Mouse (Mus musculus) ES-Bruce4 (cell line): ENCODE measurements around the gene Plrg1. TPM values are rescaled to one million over a fixed set of nuclear protein-coding genes. Genes with fewer than 3 reads are reported as not detected.

Source experiments
- H3K27ac ChIP-seq: 2 replicates; pipeline ENCODE4 v1.5.1; 2012; ENCODE audit warnings: low read length, inconsistent platforms; ENCODE audit not compliant: insufficient read depth
- H3K27me3 ChIP-seq: 2 replicates; pipeline ENCODE4 v1.6.1; 2012; ENCODE audit warnings: mild to moderate bottlenecking, low read length, inconsistent platforms; ENCODE audit not compliant: control insufficient read depth, poor library complexity, insufficient read depth, severe bottlenecking
- H3K36me3 ChIP-seq: 2 replicates; pipeline ENCODE4 v1.6.1; 2012; ENCODE audit warnings: inconsistent platforms, mild to moderate bottlenecking, low read length, moderate library complexity; ENCODE audit not compliant: control insufficient read depth, poor library complexity, insufficient read depth, severe bottlenecking
- H3K4me1 ChIP-seq: one replicate; pipeline ENCODE4 v1.8.1; 2011; ENCODE audit warnings: low read length; ENCODE audit not compliant: control insufficient read depth, insufficient read depth
- H3K4me3 ChIP-seq: 2 replicates; pipeline ENCODE4 v1.5.1; 2011; ENCODE audit warnings: low read depth, mild to moderate bottlenecking, low read length
- H3K9ac ChIP-seq: 2 replicates; pipeline ENCODE4 v1.6.1; 2012; ENCODE audit warnings: low read depth, mild to moderate bottlenecking, inconsistent platforms; ENCODE audit not compliant: poor library complexity, severe bottlenecking
- H3K9me3 ChIP-seq: replicated peaks from 2 replicates; pipeline ENCODE4 v1.6.1; 2012; ENCODE audit warnings: mild to moderate bottlenecking, low read length, inconsistent platforms; ENCODE audit not compliant: control insufficient read depth, poor library complexity, insufficient read depth, severe bottlenecking
- CTCF ChIP-seq: IDR thresholded peaks from one replicate; pipeline ENCODE4 v1.8.1; 2011; ENCODE audit warnings: low read depth, low read length
- EP300 ChIP-seq: IDR thresholded peaks from 2 replicates; pipeline ENCODE4 v1.6.1; 2011; ENCODE audit warnings: low read depth, low read length; ENCODE audit not compliant: insufficient read depth
- POLR2A ChIP-seq: IDR thresholded peaks from one replicate; pipeline ENCODE4 v1.8.1; 2011; ENCODE audit warnings: low read length; ENCODE audit not compliant: insufficient read depth
- polyA plus RNA-seq: library from polyadenylated mRNA; stranded (reverse); fragments of >200 nt; gene quantifications from 2 replicates; pipeline ENCODE4 v1.2.4, GENCODE M21; 2011; ENCODE audit warnings: low read depth; ENCODE audit not compliant: missing spikeins, insufficient read depth, insufficient read length

Gene Plrg1
- polyA plus RNA-seq, 1 experiment = 88.1 TPM

DNA sequence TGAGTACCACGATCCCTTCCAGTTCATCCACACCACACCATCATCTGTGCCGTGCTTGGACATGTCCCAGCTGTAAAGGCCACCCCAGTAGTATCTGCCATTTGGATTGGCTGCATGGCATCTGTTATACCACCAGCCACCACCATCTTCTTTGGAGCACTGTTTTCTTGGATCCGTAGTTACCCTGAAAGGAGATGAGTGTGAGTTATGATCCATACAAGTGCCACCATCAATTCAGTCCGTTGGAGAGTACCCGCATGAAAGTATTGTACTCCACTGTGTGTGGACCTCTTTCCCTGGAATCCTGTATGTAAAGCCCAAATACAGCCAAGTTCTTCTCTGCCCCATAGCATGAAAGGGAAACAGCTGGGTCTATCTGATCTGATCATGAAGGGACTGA lies 12.9 kb upstream of the Plrg1 start:
- Histone ChIP-seq H3K4me1 (no peaks in the 10 kb centered on the region), H3K27ac (no peak overlapping the region), H3K9ac (no peak overlapping the region), H3K36me3 (no peaks in the 10 kb centered on the region), H3K27me3 (no peaks in the 10 kb centered on the region), H3K9me3 (no peaks in the 10 kb centered on the region), H3K4me3 (no peak overlapping the region)
- TF ChIP-seq CTCF (no peak), EP300 (no peak), POLR2A (no peak)

DNA sequence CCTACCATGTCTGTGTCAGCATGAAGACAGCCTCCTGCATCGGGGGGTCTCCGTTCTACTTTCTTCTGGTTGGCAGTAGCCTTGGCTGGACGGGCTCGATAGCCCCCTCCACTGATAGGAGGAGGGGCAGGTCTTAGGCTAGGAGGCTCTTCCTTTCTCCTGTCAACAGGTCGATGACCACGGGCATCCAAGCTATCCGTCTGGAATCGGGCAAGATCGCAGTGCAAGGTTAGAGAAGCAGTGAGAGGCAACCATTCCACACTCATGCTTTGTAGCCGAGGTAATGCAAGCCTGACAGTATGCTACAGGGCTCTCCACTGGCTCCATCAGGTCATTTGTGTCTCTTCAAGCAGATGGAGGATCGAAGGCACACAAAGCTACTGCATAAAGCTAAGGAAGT lies 8.7 kb upstream of the Plrg1 start:
- no peaks in the 10 kb centered on the region for H3K4me1 ChIP-seq
- no peaks in the 10 kb centered on the region for H3K27me3 ChIP-seq
- H3K4me3 ChIP-seq = no peak overlapping the region
- H3K27ac ChIP-seq = no peak overlapping the region
- no peaks in the 10 kb centered on the region for H3K36me3 ChIP-seq
- TF ChIP-seq EP300 = no peak
- no peak for TF ChIP-seq CTCF
- no peak for TF ChIP-seq POLR2A
- no peak overlapping the region for H3K9ac ChIP-seq
- no peaks in the 10 kb centered on the region for H3K9me3 ChIP-seq

GRCm38 (mm10) chr3:83049680-83050079 lies 5.6 kb upstream of the Plrg1 start, which contains the start of gene Fgb:
Fgb (minus strand) TSS chr3:83049863.
- no peak within 1 kb of the TSS for H3K27ac ChIP-seq
- H3K4me3 ChIP-seq = no peak within 1 kb of the TSS
- H3K27me3 ChIP-seq = no peaks in the 10 kb centered on the region
- H3K4me1 ChIP-seq = no peaks in the 10 kb centered on the region
- TF ChIP-seq POLR2A (no peak), EP300 (no peak), CTCF (no peak)
- no peaks in the 10 kb centered on the region for H3K9me3 ChIP-seq
- H3K9ac ChIP-seq = no peak within 1 kb of the TSS
- no peaks in the 10 kb centered on the region for H3K36me3 ChIP-seq

GRCm38 (mm10) chr3:83050661-83051060 lies 4.7 kb upstream of the Plrg1 start:
- Histone ChIP-seq H3K36me3 (no peaks in the 10 kb centered on the region), H3K9ac (no peak overlapping the region), H3K4me1 (no peaks in the 10 kb centered on the region), H3K9me3 (no peaks in the 10 kb centered on the region), H3K27me3 (no peaks in the 10 kb centered on the region), H3K27ac (no peak overlapping the region), H3K4me3 (no peak overlapping the region)
- no peak for TF ChIP-seq POLR2A
- no peak for TF ChIP-seq CTCF
- TF ChIP-seq EP300 = no peak

- no peak overlapping the region for H3K9ac ChIP-seq
- TF ChIP-seq EP300 = no peak
- no peak for TF ChIP-seq CTCF
- no peak for TF ChIP-seq POLR2A
- H3K4me1 ChIP-seq = no peaks in the 10 kb centered on the region
- H3K27ac ChIP-seq = no peak overlapping the region
- no peaks in the 10 kb centered on the region for H3K27me3 ChIP-seq
- no peaks in the 10 kb centered on the region for H3K36me3 ChIP-seq
- H3K9me3 ChIP-seq = no peaks in the 10 kb centered on the region
- H3K4me3 ChIP-seq = no peak overlapping the region
These were observed 3.2 kb upstream of the Plrg1 start for GRCm38 (mm10) chr3:83052102-83052501.

DNA sequence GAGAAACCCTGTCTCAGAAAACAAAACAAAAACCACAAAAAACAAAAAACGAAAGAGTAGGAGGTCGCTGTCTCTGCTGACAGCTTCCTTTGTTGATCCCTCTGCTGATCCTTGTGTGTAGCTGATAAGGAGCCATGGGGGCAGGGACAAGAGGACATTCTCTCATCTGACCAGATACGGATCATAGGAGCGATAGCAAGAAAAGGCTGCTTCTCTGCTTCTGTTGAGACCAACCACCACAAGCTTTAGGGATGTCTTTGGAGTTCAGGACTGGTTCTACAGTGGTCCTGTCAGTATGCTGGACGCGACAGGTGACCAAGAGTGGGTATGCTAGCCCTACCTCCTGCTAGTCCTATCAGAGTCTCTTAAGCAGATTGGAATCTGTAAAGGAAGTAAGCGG lies 2.2 kb upstream of the Plrg1 start:
- no peaks in the 10 kb centered on the region for H3K4me1 ChIP-seq
- no peak overlapping the region for H3K27ac ChIP-seq
- no peak overlapping the region for H3K4me3 ChIP-seq
- no peaks in the 10 kb centered on the region for H3K9me3 ChIP-seq
- H3K27me3 ChIP-seq = no peaks in the 10 kb centered on the region
- H3K36me3 ChIP-seq = no peaks in the 10 kb centered on the region
- H3K9ac ChIP-seq = no peak overlapping the region
- no peak for TF ChIP-seq POLR2A
- TF ChIP-seq EP300 = no peak
- TF ChIP-seq CTCF = no peak
